Mouse (Mus musculus): ENCODE measurements around the gene Sult2b1.

Sult2b1 gene

GRCm38 (mm10) chr7:45697894-45698293 lies 86.6 kb downstream of the Sult2b1 start:
- DNase-seq (ENCODE audit: low spot score in 2 of 2), result no peak

- DNase-seq (ENCODE audit: low spot score in 2 of 2), result no peak
These were observed 89.4 kb downstream of the Sult2b1 start for GRCm38 (mm10) chr7:45695098-45695497.

- no peak for DNase-seq (ENCODE audit: low spot score in 2 of 2)
These were observed 90.4 kb downstream of the Sult2b1 start, which contains the start of gene Sec1 for GRCm38 (mm10) chr7:45693921-45694591. Gene Sec1, minus strand, starts transcription at chr7:45694402.

GRCm38 (mm10) chr7:45692364-45692763 lies 92.1 kb downstream of the Sult2b1 start:
- DNase-seq (ENCODE audit: low spot score in 2 of 2), result no peak

GRCm38 (mm10) chr7:45689800-45690199 lies 94.7 kb downstream of the Sult2b1 start:
- DNase-seq (ENCODE audit: low spot score in 2 of 2), result no peak

- DNase-seq (ENCODE audit: low spot score in 2 of 2), result no peak
These were observed 95.4 kb downstream of the Sult2b1 start for GRCm38 (mm10) chr7:45689099-45689498.

- no peak for DNase-seq (ENCODE audit: low spot score in 2 of 2)
These were observed 97.6 kb downstream of the Sult2b1 start for GRCm38 (mm10) chr7:45686841-45687240.

- DNase-seq (ENCODE audit: low spot score in 2 of 2), result no peak
These were observed 98.7 kb downstream of the Sult2b1 start for GRCm38 (mm10) chr7:45685811-45686210.

GRCm38 (mm10) chr7:45683396-45684050 lies 100.9 kb downstream of the Sult2b1 start, which contains the start of gene Ntn5:
Gene Ntn5, plus strand, starts transcription at chr7:45684022.
- no peak for DNase-seq (ENCODE audit: low spot score in 2 of 2)

GRCm38 (mm10) chr7:45682144-45683126 lies 102.0 kb downstream of the Sult2b1 start:
- DNase-seq (ENCODE audit: low spot score in 2 of 2), result peak; percentile 68 to 76

GRCm38 (mm10) chr7:45681046-45681736 lies 103.3 kb downstream of the Sult2b1 start:
- no peak for DNase-seq (ENCODE audit: low spot score in 2 of 2)
